Mouse (Mus musculus) heart, embryonic 11.5 days (tissue): ENCODE results near the gene Hunk. TPM values are rescaled to one million over a fixed set of nuclear protein-coding genes. Genes with fewer than 3 reads are reported as not detected.

ENCODE experiments used
- ATAC-seq: fragments of 200-750 bp; cut with Nextera tagmentation; replicated peaks from 2 replicates; pipeline ENCODE4 v1.8.0; 2017; ENCODE audit warnings: moderate library complexity; ENCODE audit not compliant: insufficient number of reproducible peaks, low FRiP score, low TSS enrichment
- H3K27ac ChIP-seq: fragments of 300-500 bp; sonication (generic); 2 replicates; pipeline ENCODE4 v1.5.1; 2014; ENCODE audit warnings: mild to moderate bottlenecking, low read depth, low read length
- H3K27me3 ChIP-seq: fragments of 300-500 bp; sonication (generic); 2 replicates; pipeline ENCODE4 v1.6.1; 2014; ENCODE audit warnings: mild to moderate bottlenecking, low read length, mixed read lengths; ENCODE audit not compliant: control insufficient read depth, insufficient read depth
- H3K36me3 ChIP-seq: fragments of 300-500 bp; sonication (generic); 2 replicates; pipeline ENCODE4 v1.6.1; 2014; ENCODE audit warnings: mild to moderate bottlenecking, low read length, moderate library complexity, mixed read lengths; ENCODE audit not compliant: control insufficient read depth, insufficient read depth
- H3K4me1 ChIP-seq: fragments of 300-500 bp; sonication (generic); 2 replicates; pipeline ENCODE4 v1.6.1; 2014; ENCODE audit warnings: low read length; ENCODE audit not compliant: control insufficient read depth, insufficient read depth
- H3K4me2 ChIP-seq: fragments of 300-500 bp; sonication (generic); 2 replicates; pipeline ENCODE4 v1.6.1; 2014; ENCODE audit warnings: mild to moderate bottlenecking, moderate library complexity
- H3K4me3 ChIP-seq: fragments of 300-500 bp; sonication (generic); 2 replicates; pipeline ENCODE4 v1.5.1; 2014; ENCODE audit warnings: low read depth, low read length
- H3K9ac ChIP-seq: fragments of 300-500 bp; sonication (generic); 2 replicates; pipeline ENCODE4 v1.6.1; 2014; ENCODE audit warnings: mild to moderate bottlenecking, low read depth, low read length, moderate library complexity
- H3K9me3 ChIP-seq: fragments of 300-500 bp; sonication (generic); replicated peaks from 2 replicates; pipeline ENCODE4 v1.6.1; 2016; ENCODE audit warnings: low read length; ENCODE audit not compliant: control insufficient read depth
- WGBS: fragments of 180-500 bp; shearing (Covaris S2); extraction: QIAGEN DNeasy Blood & Tissue Kit; methylation state at CpG from one replicate; pipeline ENCODE4 v1.1.7; 2014; ENCODE audit not compliant: insufficient replicate concordance; 5-methylcytosine and 5-hydroxymethylcytosine counted together
- polyA plus RNA-seq: library from polyadenylated mRNA; unstranded; fragments of >200 nt; fragmentation: Nextera tagmentation; extraction: Ambion mirVana; gene quantifications from 2 replicates; pipeline ENCODE4 v1.2.1, GENCODE M21; 2014

The Hunk gene
- polyA plus RNA-seq, 1 experiment from 2014 or later = 16.4 TPM

GRCm38 (mm10) chr16:90545509-90545908 lies 159.7 kb downstream of the Hunk start:
- Histone ChIP-seq H3K9me3 (no peaks in the 10 kb centered on the region), H3K4me3 (no peak overlapping the region), H3K4me2 (no peak overlapping the region), H3K27ac (no peak overlapping the region), H3K36me3 (no peaks in the 10 kb centered on the region), H3K9ac (no peak overlapping the region), H3K4me1 (peaks cover 3% of the 10 kb centered on the region; the same call in 1 of the 2 replicates), H3K27me3 (peaks cover 10% of the 10 kb centered on the region)
- WGBS = 65% methylated on average over 3 of the region's 3 CpGs
- no peak for ATAC-seq

GRCm38 (mm10) chr16:90546591-90546990 lies 160.8 kb downstream of the Hunk start:
- no peak overlapping the region for H3K27ac ChIP-seq
- H3K4me3 ChIP-seq = no peak overlapping the region
- no peaks in the 10 kb centered on the region for H3K36me3 ChIP-seq
- no peak overlapping the region for H3K9ac ChIP-seq
- no peak for ATAC-seq
- no peaks in the 10 kb centered on the region for H3K9me3 ChIP-seq
- WGBS = 85% methylated on average over 3 of the region's 3 CpGs
- H3K4me2 ChIP-seq = no peak overlapping the region
- H3K27me3 ChIP-seq = peaks cover 10% of the 10 kb centered on the region
- peaks cover 3% of the 10 kb centered on the region; the same call in 1 of the 2 replicates for H3K4me1 ChIP-seq

- H3K4me1 ChIP-seq = peaks cover 3% of the 10 kb centered on the region; the same call in 1 of the 2 replicates
- no peak overlapping the region for H3K27ac ChIP-seq
- no peaks in the 10 kb centered on the region for H3K36me3 ChIP-seq
- 0 out of 2 replicates have a peak, but pooled peaks cover 2% of the 10 kb centered on the region for H3K9me3 ChIP-seq
- no peak overlapping the region for H3K4me3 ChIP-seq
- H3K9ac ChIP-seq = no peak overlapping the region
- H3K4me2 ChIP-seq = no peak overlapping the region
- peaks cover 10% of the 10 kb centered on the region for H3K27me3 ChIP-seq
- no peak for ATAC-seq
- WGBS = 77% methylated on average over 9 of the region's 9 CpGs
These were observed 162.2 kb downstream of the Hunk start for GRCm38 (mm10) chr16:90547996-90548395.

Other genes starting within 250 kb of the Hunk start
- 18.9 and 24.9 TPM in 2 replicates for gene Tiam1, start 242.2 kb upstream of the Hunk start, polyA plus RNA-seq
- 1,124 and 1,155 TPM in 2 replicates for gene Sod1, start 165.3 kb upstream of the Hunk start, polyA plus RNA-seq
- gene Scaf4, start 101.5 kb upstream of the Hunk start, polyA plus RNA-seq = 20.1 and 22.0 TPM in 2 replicates